In the genomic region with DNA sequence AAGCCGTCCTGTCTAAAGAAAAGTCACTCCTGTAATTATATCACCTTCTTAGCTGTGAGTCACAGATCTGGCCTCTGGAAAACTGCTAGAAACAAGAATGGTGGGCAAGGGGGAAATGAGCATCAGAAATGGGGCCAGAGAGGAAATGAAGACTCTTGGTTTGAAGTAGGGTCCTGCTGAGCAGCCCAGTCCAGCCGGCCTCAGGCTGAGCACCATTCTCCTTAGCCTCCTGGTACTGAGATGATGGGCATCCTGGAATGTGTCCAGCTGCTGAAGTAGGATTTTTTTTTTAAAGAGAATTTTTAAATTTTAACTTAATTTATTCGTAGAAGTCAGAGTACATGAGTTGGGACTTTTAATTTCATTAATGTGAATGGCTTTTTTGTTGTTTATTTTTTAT, we compare ENCODE assay signal across 15 mouse cellular contexts.
DNase-seq lines count a peak whose midpoint lies in the region; ATAC-seq lines count a peak whose summit lies in the region.
"Had no signal": no experiment of that assay in that cellular context is flagged by ENCODE, and none has a peak within 500 bp of the region (broad histone marks: within the 10 kb centered on the region; RNA-seq: fewer than 3 reads in every experiment).

No protein-coding gene starts in this region.

- H3K27ac ChIP-seq in kidney, embryonic 15.5 days = no peak overlapping the region
- H3K27ac ChIP-seq in embryonic facial prominence, embryonic 10.5 days (replicated peaks) = 0 out of 2 replicates have a peak overlapping the region, but pooled peaks have one; percentile 57
- H3K27ac ChIP-seq: left cerebral cortex, adult 2 months; limb, embryonic 15.5 days; midbrain, embryonic 13.5 days; neural tube, embryonic 12.5 days had no signal

- WGBS in kidney, embryonic 15.5 days = 44% methylated on average over 3 of the region's 3 CpGs
- 48% methylated on average over 3 of the region's 3 CpGs for WGBS in embryonic facial prominence, embryonic 10.5 days

- peak; percentile 27 for DNase-seq in kidney, adult 11 months
- peak; percentile 27 for DNase-seq in 3T3-L1 (ENCODE audit: low read depth, low spot score)
- DNase-seq in embryonic facial prominence, embryonic 10.5 days (ENCODE audit: low spot score) = peak; percentile 38
- DNase-seq in kidney, adult 9 months = peak; percentile 77
- no peak for DNase-seq in T-cell, adult 2 months (ENCODE audit: low spot score)
- DNase-seq in adrenal gland, postnatal 10 days = no peak
- DNase-seq: adrenal gland, adult 2 months; lung, postnatal 14 days had no signal

- no peak overlapping the region for H3K9ac ChIP-seq in kidney, embryonic 15.5 days
- H3K9ac ChIP-seq: heart, embryonic 13.5 days; limb, embryonic 15.5 days; midbrain, embryonic 13.5 days; neural tube, embryonic 12.5 days had no signal

- H3K27me3 ChIP-seq in kidney, embryonic 15.5 days = no peaks in the 10 kb centered on the region
- no peaks in the 10 kb centered on the region for H3K27me3 ChIP-seq in embryonic facial prominence, embryonic 10.5 days (replicated peaks; ENCODE audit: low read depth, poor library complexity, severe bottlenecking)
- H3K27me3 ChIP-seq: CH12.LX; heart, embryonic 13.5 days; limb, embryonic 15.5 days; midbrain, embryonic 13.5 days; neural tube, embryonic 12.5 days had no signal

- peaks cover 16% of the 10 kb centered on the region for H3K36me3 ChIP-seq in kidney, embryonic 15.5 days
- H3K36me3 ChIP-seq in embryonic facial prominence, embryonic 10.5 days (replicated peaks) = peaks cover 15% of the 10 kb centered on the region

- H3K9me3 ChIP-seq in kidney, embryonic 15.5 days (replicated peaks) = no peaks in the 10 kb centered on the region
- no peaks in the 10 kb centered on the region for H3K9me3 ChIP-seq in embryonic facial prominence, embryonic 10.5 days
- H3K9me3 ChIP-seq: heart, embryonic 13.5 days; limb, embryonic 15.5 days; midbrain, embryonic 13.5 days; neural tube, embryonic 12.5 days had no signal

- peaks cover 16% of the 10 kb centered on the region for H3K4me1 ChIP-seq in kidney, embryonic 15.5 days
- H3K4me1 ChIP-seq in embryonic facial prominence, embryonic 10.5 days = peaks cover 38% of the 10 kb centered on the region
- H3K4me1 ChIP-seq: limb, embryonic 15.5 days; neural tube, embryonic 12.5 days had no signal

- H3K4me3 ChIP-seq in kidney, embryonic 15.5 days (replicated peaks) = no peak overlapping the region
- no peak overlapping the region for H3K4me3 ChIP-seq in embryonic facial prominence, embryonic 10.5 days
- H3K4me3 ChIP-seq: heart, embryonic 13.5 days; left cerebral cortex, adult 2 months; limb, embryonic 15.5 days; midbrain, embryonic 13.5 days; neural tube, embryonic 12.5 days had no signal

- no peak overlapping the region for H3K4me2 ChIP-seq in kidney, embryonic 15.5 days
- H3K4me2 ChIP-seq: heart, embryonic 13.5 days; limb, embryonic 15.5 days; midbrain, embryonic 13.5 days; neural tube, embryonic 12.5 days had no signal

- no peak; the same call in 1 of the 2 replicates for ATAC-seq in kidney, embryonic 15.5 days (replicated peaks; ENCODE audit: low FRiP score)
- ATAC-seq: midbrain, embryonic 13.5 days had no signal

Comparison
In these comparisons a context has a peak if more than half of its experiments do, and no peak if none do; other contexts are left out.
1. DNase-seq: peak in kidney, adult 11 months (single experiment), 3T3-L1 (single experiment), embryonic facial prominence, embryonic 10.5 days (single experiment) and kidney, adult 9 months (single experiment); none in T-cell, adult 2 months (single experiment) and adrenal gland, postnatal 10 days (single experiment).